Mouse (Mus musculus): ENCODE results near the gene Pdcd1. TPM values are rescaled to one million over a fixed set of nuclear protein-coding genes. Genes with fewer than 3 reads are reported as not detected.

Gene Pdcd1
- total RNA-seq, 1 experiment: 0.45 TPM

- H3K9ac ChIP-seq (ENCODE audit: insufficient read depth, low read depth, low read length, poor library complexity, severe bottlenecking): no peak overlapping the region
- no peak overlapping the region for H3K4me3 ChIP-seq (ENCODE audit: insufficient read depth in 1 of 2, low read depth in 1 of 2, low read length in 2 of 2, poor library complexity in 1 of 2, severe bottlenecking in 1 of 2)
- no peaks in the 10 kb centered on the region for H3K9me3 ChIP-seq (ENCODE audit: control insufficient read depth, insufficient read depth, low read depth, low read length)
- no peak overlapping the region for H3K27ac ChIP-seq (ENCODE audit: insufficient read depth, low read depth, low read length, poor library complexity, severe bottlenecking)
- no peak for DNase-seq (ENCODE audit: low read depth, low spot score)
- TF ChIP-seq MAFK (IDR thresholded peaks at IDR 0.05; ENCODE audit: insufficient read depth, low read depth, low read length) (no peak), CHD2 (IDR thresholded peaks at IDR 0.05; ENCODE audit: low read depth, low read length) (no peak), ZNF384 (IDR thresholded peaks at IDR 0.05; ENCODE audit: low read depth, low read length) (no peak), HCFC1 (IDR thresholded peaks at IDR 0.05; ENCODE audit: borderline replicate concordance, insufficient read depth, low read length) (no peak), ZC3H11A (IDR thresholded peaks at IDR 0.05; ENCODE audit: borderline replicate concordance, low read depth, low read length) (no peak)
- in situ Hi-C loops (cut with MboI; ENCODE audit: low sequenced_read_pairs in 2 of 2, unreplicated experiment in 2 of 2): no loop called here
- H3K36me3 ChIP-seq (ENCODE audit: control insufficient read depth, insufficient read depth, low read length, poor library complexity, severe bottlenecking): no peaks in the 10 kb centered on the region
- H3K4me1 ChIP-seq (ENCODE audit: control insufficient read depth in 2 of 2, insufficient read depth in 2 of 2, low read length in 2 of 2, poor library complexity in 1 of 2): peaks cover 1 to 6% of the 10 kb centered on the region in 2 experiments; a peak in 2 of 4 replicates
These were observed 29.4 kb upstream of the Pdcd1 start for GRCm38 (mm10) chr1:94081761-94082160.

- no peaks in the 10 kb centered on the region for H3K36me3 ChIP-seq (ENCODE audit: control insufficient read depth, insufficient read depth, low read length, poor library complexity, severe bottlenecking)
- no peaks in the 10 kb centered on the region for H3K9me3 ChIP-seq (ENCODE audit: control insufficient read depth, insufficient read depth, low read depth, low read length)
- H3K4me1 ChIP-seq (ENCODE audit: control insufficient read depth in 2 of 2, insufficient read depth in 2 of 2, low read length in 2 of 2, poor library complexity in 1 of 2): peaks cover 1 to 6% of the 10 kb centered on the region in 2 experiments; a peak in 2 of 4 replicates
- peak overlapping the region in 1 of 2 experiments; percentile 41; a peak in 1 of 4 replicates for H3K4me3 ChIP-seq (ENCODE audit: insufficient read depth in 1 of 2, low read depth in 1 of 2, low read length in 2 of 2, poor library complexity in 1 of 2, severe bottlenecking in 1 of 2)
- in situ Hi-C loops (cut with MboI; ENCODE audit: low sequenced_read_pairs in 2 of 2, unreplicated experiment in 2 of 2): no loop called here
- no peak overlapping the region for H3K27ac ChIP-seq (ENCODE audit: insufficient read depth, low read depth, low read length, poor library complexity, severe bottlenecking)
- TF ChIP-seq HCFC1 (IDR thresholded peaks at IDR 0.05; ENCODE audit: borderline replicate concordance, insufficient read depth, low read length) (no peak), MAFK (IDR thresholded peaks at IDR 0.05; ENCODE audit: insufficient read depth, low read depth, low read length) (no peak), CHD2 (IDR thresholded peaks at IDR 0.05; ENCODE audit: low read depth, low read length) (no peak), ZC3H11A (IDR thresholded peaks at IDR 0.05; ENCODE audit: borderline replicate concordance, low read depth, low read length) (no peak), ZNF384 (IDR thresholded peaks at IDR 0.05; ENCODE audit: low read depth, low read length) (no peak)
- 0 out of 2 replicates have a peak overlapping the region, but pooled peaks have one; percentile 5 for H3K9ac ChIP-seq (ENCODE audit: insufficient read depth, low read depth, low read length, poor library complexity, severe bottlenecking)
- no peak for DNase-seq (ENCODE audit: low read depth, low spot score)
These were observed 28.8 kb upstream of the Pdcd1 start for GRCm38 (mm10) chr1:94081191-94081590.

- H3K4me3 ChIP-seq (ENCODE audit: insufficient read depth in 1 of 2, low read depth in 1 of 2, low read length in 2 of 2, poor library complexity in 1 of 2, severe bottlenecking in 1 of 2): peak overlapping the region; percentile 22 to 41; a peak in 3 of 4 replicates
These were observed 28.4 kb upstream of the Pdcd1 start for GRCm38 (mm10) chr1:94080718-94081117.

GRCm38 (mm10) chr1:94078835-94079440 lies 26.6 kb upstream of the Pdcd1 start:
- peak; percentile 82 for DNase-seq (ENCODE audit: low read depth, low spot score)
- Histone ChIP-seq H3K9ac (ENCODE audit: insufficient read depth, low read depth, low read length, poor library complexity, severe bottlenecking) (no peak overlapping the region), H3K36me3 (ENCODE audit: control insufficient read depth, insufficient read depth, low read length, poor library complexity, severe bottlenecking) (no peaks in the 10 kb centered on the region), H3K4me1 (ENCODE audit: control insufficient read depth in 2 of 2, insufficient read depth in 2 of 2, low read length in 2 of 2, poor library complexity in 1 of 2) (peaks cover 1 to 6% of the 10 kb centered on the region in 2 experiments; a peak in 2 of 4 replicates), H3K27ac (ENCODE audit: insufficient read depth, low read depth, low read length, poor library complexity, severe bottlenecking) (no peak overlapping the region), H3K4me3 (ENCODE audit: insufficient read depth in 1 of 2, low read depth in 1 of 2, low read length in 2 of 2, poor library complexity in 1 of 2, severe bottlenecking in 1 of 2) (no peak overlapping the region), H3K9me3 (ENCODE audit: control insufficient read depth, insufficient read depth, low read depth, low read length) (no peaks in the 10 kb centered on the region)
- in situ Hi-C loops (cut with MboI; ENCODE audit: low sequenced_read_pairs in 2 of 2, unreplicated experiment in 2 of 2): no loop called here
- TF ChIP-seq ZNF384 (IDR thresholded peaks at IDR 0.05; ENCODE audit: low read depth, low read length) (peak; percentile 68; the same call in 1 of the 2 replicates), CHD2 (IDR thresholded peaks at IDR 0.05; ENCODE audit: low read depth, low read length) (no peak), ZC3H11A (IDR thresholded peaks at IDR 0.05; ENCODE audit: borderline replicate concordance, low read depth, low read length) (peak; percentile 100)

More at GRCm38 (mm10) chr1:94080718-94081117, 28.4 kb upstream of the Pdcd1 start:
- Histone ChIP-seq H3K27ac (ENCODE audit: insufficient read depth, low read depth, low read length, poor library complexity, severe bottlenecking) (no peak overlapping the region), H3K36me3 (ENCODE audit: control insufficient read depth, insufficient read depth, low read length, poor library complexity, severe bottlenecking) (no peaks in the 10 kb centered on the region), H3K9ac (ENCODE audit: insufficient read depth, low read depth, low read length, poor library complexity, severe bottlenecking) (no peak overlapping the region), H3K9me3 (ENCODE audit: control insufficient read depth, insufficient read depth, low read depth, low read length) (no peaks in the 10 kb centered on the region), H3K4me1 (ENCODE audit: control insufficient read depth in 2 of 2, insufficient read depth in 2 of 2, low read length in 2 of 2, poor library complexity in 1 of 2) (peaks cover 1 to 6% of the 10 kb centered on the region in 2 experiments; a peak in 2 of 4 replicates)
- DNase-seq (ENCODE audit: low read depth, low spot score): no peak
- TF ChIP-seq ZC3H11A (IDR thresholded peaks at IDR 0.05; ENCODE audit: borderline replicate concordance, low read depth, low read length) (no peak), HCFC1 (IDR thresholded peaks at IDR 0.05; ENCODE audit: borderline replicate concordance, insufficient read depth, low read length) (no peak), CHD2 (IDR thresholded peaks at IDR 0.05; ENCODE audit: low read depth, low read length) (no peak), MAFK (IDR thresholded peaks at IDR 0.05; ENCODE audit: insufficient read depth, low read depth, low read length) (no peak), ZNF384 (IDR thresholded peaks at IDR 0.05; ENCODE audit: low read depth, low read length) (no peak)
- in situ Hi-C loops (cut with MboI; ENCODE audit: low sequenced_read_pairs in 2 of 2, unreplicated experiment in 2 of 2): no loop called here
